Mouse (Mus musculus) heart, adult 11 months (tissue): ENCODE results near the gene Htra1.

Experiments
- DNase-seq: peaks from one replicate; pipeline ENCODE4 v3.0.0; 2022

The Htra1 gene

DNA sequence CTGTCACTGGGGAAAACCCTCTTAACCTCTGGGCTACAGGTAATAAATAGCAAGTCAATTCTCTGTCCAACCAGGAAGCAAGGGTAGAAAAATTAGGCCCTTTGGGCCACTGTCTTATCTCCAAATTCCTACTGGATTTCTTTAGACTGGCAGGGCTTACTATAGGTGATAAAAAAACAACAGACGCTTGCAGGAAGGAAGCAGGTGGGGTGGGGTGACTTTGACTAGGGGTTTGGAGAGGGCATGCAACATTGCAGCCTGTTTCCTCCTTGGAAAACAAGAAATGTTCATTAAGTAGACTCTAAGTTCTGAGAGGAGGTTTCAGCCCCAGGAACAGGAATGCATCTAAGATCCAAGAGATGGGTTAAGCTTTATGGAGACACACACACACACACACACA, 88.9 kb downstream of the Htra1 start:
- peak; percentile 67 for DNase-seq

DNA sequence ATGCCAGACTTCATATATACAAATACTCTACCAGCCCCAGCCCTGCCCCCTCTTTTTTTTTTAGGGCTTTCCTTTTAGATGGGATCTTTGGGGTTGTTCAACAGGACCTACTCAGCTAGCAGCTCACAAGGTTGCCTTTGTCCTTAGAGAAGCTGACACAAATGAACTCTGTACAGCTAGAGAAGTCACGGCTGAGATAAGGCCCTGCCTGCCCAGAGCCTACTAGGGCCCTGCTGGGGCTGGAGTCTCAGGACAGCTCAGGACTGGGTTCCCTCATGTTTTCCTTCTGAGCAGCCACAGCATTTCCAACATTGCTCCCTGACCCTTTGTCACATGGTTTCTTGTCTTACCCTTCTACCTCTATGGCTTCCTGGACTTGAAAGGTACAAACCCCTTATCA, 91.6 kb downstream of the Htra1 start:
- DNase-seq: peak; percentile 57

DNA sequence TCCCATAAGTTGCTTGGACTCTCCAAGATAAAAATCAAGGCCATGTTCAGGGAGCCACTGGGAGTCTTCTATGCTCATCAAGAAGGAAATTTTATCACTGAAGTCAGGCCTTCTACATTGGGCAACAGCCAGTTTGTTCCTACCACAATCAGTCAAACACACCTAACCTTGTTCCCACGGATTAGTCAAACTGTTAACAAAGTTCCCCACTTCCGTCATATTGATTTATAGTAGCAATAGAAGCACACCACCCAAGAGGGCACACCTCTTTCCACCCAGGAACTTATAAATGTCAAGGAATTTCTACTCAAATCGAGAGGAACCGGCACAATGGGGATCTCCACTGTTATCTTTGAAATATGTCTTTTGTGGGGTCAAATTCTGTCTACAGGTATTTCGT, 95.8 kb downstream of the Htra1 start, which contains the start of gene Dmbt1:
Dmbt1 (plus strand) TSS at position 299 of the 400 bp plus-strand sequence.
- no peak for DNase-seq
